In genomic region chr7:109986775-109987174, GRCm38 (mm10) we compare ENCODE assay signal across 8 mouse cellular contexts. TPM values are rescaled to one million over a fixed set of nuclear protein-coding genes. Genes with fewer than 3 reads are reported as not detected.
A peak's percentile ranks its signal among the peaks of the same experiment; 100 is the strongest.
DNase-seq lines count a peak whose midpoint lies in the region; ATAC-seq and TF ChIP-seq lines count a peak whose summit lies in the region.
"Not testable (repeated sequence)": the region's sequence is repeated elsewhere in the genome, so short reads cannot be mapped to it uniquely, and the experiment has no call there.

TSS of gene Tmem41b (minus strand) at chr7:109986929.

- not testable (repeated sequence) for H3K79me2 ChIP-seq in heart, adult 2 months (replicated peaks; ENCODE audit: control insufficient read depth, insufficient read depth, low read length)

- 32% methylated on average over 6 of the region's 6 CpGs for WGBS in heart, adult 2 months
- WGBS in intestine, embryonic 14.5 days: 37% methylated on average over 6 of the region's 6 CpGs
- WGBS in olfactory bulb, adult 2 months: 31% methylated on average over 6 of the region's 6 CpGs

- TF ChIP-seq CTCF in embryonic fibroblast, embryonic 13.5 days (IDR thresholded peaks at IDR 0.05; ENCODE audit: borderline replicate concordance, insufficient read depth, low read length); olfactory bulb, adult 2 months (IDR thresholded peaks at IDR 0.05; ENCODE audit: insufficient read depth, low read depth, low read length): not testable (repeated sequence)
- peak; percentile 69 for TF ChIP-seq CTCF in heart, adult 2 months (IDR thresholded peaks at IDR 0.05)

- TF ChIP-seq EP300 in heart, adult 2 months (IDR thresholded peaks at IDR 0.05; ENCODE audit: insufficient read depth, low read depth, low read length): not testable (repeated sequence)

- H3K4me1 ChIP-seq in embryonic fibroblast, embryonic 13.5 days (ENCODE audit: control insufficient read depth, insufficient read depth, low read length); heart, adult 2 months (ENCODE audit: control insufficient read depth, insufficient read depth, low read length); intestine, embryonic 14.5 days (replicated peaks; ENCODE audit: control insufficient read depth, insufficient read depth, low read length); olfactory bulb, adult 2 months (ENCODE audit: control insufficient read depth, insufficient read depth, low read length): not testable (repeated sequence)

- H3K9ac ChIP-seq in heart, adult 2 months (ENCODE audit: low read depth, low read length): peak within 1 kb of the TSS; percentile 49
- peak within 1 kb of the TSS; percentile 68 for H3K9ac ChIP-seq in intestine, embryonic 14.5 days (ENCODE audit: low read length)

- ATAC-seq in intestine, embryonic 14.5 days (replicated peaks; ENCODE audit: low FRiP score, low TSS enrichment, low read depth): 0 out of 2 replicates have a peak, but pooled peaks have one; percentile 4

- H3K4me3 ChIP-seq in embryonic fibroblast, embryonic 13.5 days (ENCODE audit: insufficient read depth, low read length): peak within 1 kb of the TSS; percentile 99
- peak within 1 kb of the TSS; percentile 68 for H3K4me3 ChIP-seq in heart, adult 2 months
- H3K4me3 ChIP-seq in intestine, embryonic 14.5 days (ENCODE audit: low read depth, low read length): peak within 1 kb of the TSS; percentile 69
- peak within 1 kb of the TSS; percentile 84 for H3K4me3 ChIP-seq in olfactory bulb, adult 2 months (ENCODE audit: insufficient read depth, low read depth, low read length)

- not testable (repeated sequence) for H3K27me3 ChIP-seq in heart, adult 2 months (ENCODE audit: control insufficient read depth, insufficient read depth, low read length); intestine, embryonic 14.5 days (replicated peaks; ENCODE audit: control insufficient read depth, insufficient read depth, low read length)

- TF ChIP-seq POLR2A in embryonic fibroblast, embryonic 13.5 days (IDR thresholded peaks at IDR 0.05; ENCODE audit: low read depth, low read length); heart, adult 2 months (IDR thresholded peaks at IDR 0.05; ENCODE audit: insufficient read depth, low read depth, low read length); olfactory bulb, adult 2 months (IDR thresholded peaks at IDR 0.05; ENCODE audit: insufficient read depth, low read depth, low read length): not testable (repeated sequence)

- peak within 1 kb of the TSS; percentile 62 for H3K27ac ChIP-seq in embryonic fibroblast, embryonic 13.5 days (ENCODE audit: insufficient read depth, low read length)
- H3K27ac ChIP-seq in heart, adult 2 months: peak within 1 kb of the TSS; percentile 92
- H3K27ac ChIP-seq in intestine, embryonic 14.5 days (ENCODE audit: low read depth): peak within 1 kb of the TSS; percentile 87
- 0 out of 2 replicates have a peak within 1 kb of the TSS, but pooled peaks have one; percentile 37 for H3K27ac ChIP-seq in olfactory bulb, adult 2 months (ENCODE audit: insufficient read depth, low read depth, low read length)

- H3K9me3 ChIP-seq in intestine, embryonic 14.5 days (ENCODE audit: control insufficient read depth, low read length): not testable (repeated sequence)

- not testable (repeated sequence) for H3K36me3 ChIP-seq in heart, adult 2 months (ENCODE audit: control insufficient read depth, insufficient read depth, low read length)
- peaks cover 13% of the 10 kb centered on the region for H3K36me3 ChIP-seq in intestine, embryonic 14.5 days (ENCODE audit: control insufficient read depth, insufficient read depth, low read length)

- intact Hi-C loops in heart, adult 2 months (cut with DNase I): loop anchor here (2.0 kb wide), 1 partner anchor 32 kb away; the partner anchor contains the start of gene Ipo7
- intact Hi-C loops in left cerebral cortex, postnatal 10 days (cut with DNase I): not testable (repeated sequence)

- peak; percentile 31 for DNase-seq in 3T3-L1 (ENCODE audit: low read depth, low spot score)
- DNase-seq in adrenal gland, postnatal 14 days: peak; percentile 22
- DNase-seq in heart, adult 2 months: peak in 1 of 2 experiments; percentile 21
- DNase-seq in intestine, embryonic 14.5 days (ENCODE audit: low spot score): not testable (repeated sequence)
- DNase-seq in left cerebral cortex, postnatal 10 days (ENCODE audit: extremely low spot score in 1 of 2, low spot score in 2 of 2): peak in 1 of 2 experiments; percentile 21
- DNase-seq in lung, postnatal 14 days: peak; percentile 11

- peak within 1 kb of the TSS; percentile 83 for H3K4me2 ChIP-seq in intestine, embryonic 14.5 days (ENCODE audit: low read length)

RNA-seq across cellular contexts. Expression of gene Tmem41b, which starts in this region (rescaled TPM):
- 37.5 and 46.1 TPM in 2 replicates for total RNA-seq in adrenal gland, postnatal 14 days (2021)
- 77.0 and 90.7 TPM in 2 replicates for polyA plus RNA-seq in embryonic fibroblast, embryonic 13.5 days (2011; ENCODE audit: insufficient read length, low read depth, missing spikeins)
- 10 to 100 TPM; 51.1 to 55.6 TPM for total RNA-seq in heart, adult 2 months (2021)
- polyA plus RNA-seq in heart, adult 2 months (2012; rRNA removed): 22.2 and 40.3 TPM in 2 replicates
- polyA plus RNA-seq in intestine, embryonic 14.5 days (2014; fragmentation: Nextera tagmentation; extraction: Ambion mirVana): 61.9 and 62.1 TPM in 2 replicates
- 10 to 100 TPM; 53.1 to 55.0 TPM for total RNA-seq in left cerebral cortex, postnatal 10 days (2021)
- polyA plus RNA-seq in olfactory bulb, adult 2 months (2012; ENCODE audit: insufficient read depth, insufficient read length, low replicate concordance, missing spikeins): not detected in 2 replicates

Comparison
In these comparisons a context has a peak if more than half of its experiments do, and no peak if none do; other contexts are left out.
1. H3K27ac ChIP-seq: peak in every context shown above with its lines; median percentile 92 in heart, adult 2 months; 87 in intestine, embryonic 14.5 days; 62 in embryonic fibroblast, embryonic 13.5 days; 37 in olfactory bulb, adult 2 months.